Mouse (Mus musculus) hindbrain, embryonic 10.5 days (tissue): ENCODE results near the gene Asic4. TPM values are rescaled to one million over a fixed set of nuclear protein-coding genes. Genes with fewer than 3 reads are reported as not detected.
A peak's percentile ranks its signal among the peaks of the same experiment; 100 is the strongest.

ENCODE experiments used
- DNase-seq: peaks from one replicate; pipeline ENCODE4 v3.0.0-alpha.2; 2017; ENCODE audit warnings: low spot score
- H3K27ac ChIP-seq: fragments of 300-500 bp; sonication (generic); 2 replicates; pipeline ENCODE4 v1.5.1; 2016; ENCODE audit warnings: mild to moderate bottlenecking, moderate library complexity
- H3K27me3 ChIP-seq: fragments of 300-500 bp; sonication (generic); 2 replicates; pipeline ENCODE4 v1.6.1; 2016; ENCODE audit warnings: mild to moderate bottlenecking; ENCODE audit not compliant: poor library complexity, insufficient read depth, severe bottlenecking
- H3K36me3 ChIP-seq: fragments of 300-500 bp; sonication (generic); 2 replicates; pipeline ENCODE4 v1.6.1; 2016; ENCODE audit warnings: mild to moderate bottlenecking, moderate library complexity
- H3K4me1 ChIP-seq: fragments of 300-500 bp; sonication (generic); replicated peaks from 2 replicates; pipeline ENCODE4 v1.6.1; 2016; ENCODE audit warnings: mild to moderate bottlenecking
- H3K4me3 ChIP-seq: fragments of 300-500 bp; sonication (generic); 2 replicates; pipeline ENCODE4 v1.5.1; 2016; ENCODE audit warnings: mild to moderate bottlenecking, moderate library complexity
- H3K9me3 ChIP-seq: fragments of 300-500 bp; sonication (generic); 2 replicates; pipeline ENCODE4 v1.6.1; 2016; ENCODE audit warnings: mild to moderate bottlenecking, moderate library complexity
- WGBS: fragments of 180-500 bp; shearing (Covaris S2); methylation state at CpG from one replicate; pipeline ENCODE4 v1.1.7; 2016; 5-methylcytosine and 5-hydroxymethylcytosine counted together
- polyA plus RNA-seq: library from polyadenylated mRNA; unstranded; fragments of >200 nt; fragmentation: Nextera tagmentation; extraction: Ambion mirVana; gene quantifications from 2 replicates; pipeline ENCODE4 v1.2.1, GENCODE M21; 2016

Asic4 gene
- polyA plus RNA-seq, 1 experiment from 2014 or later = 9.3 TPM

GRCm38 (mm10) chr1:75478916-75479634 lies 28.8 kb downstream of the Asic4 start, which contains the start of the genes Chpf and Tmem198:
Gene Chpf (minus strand): TSS chr1:75479307.
Gene Tmem198 (plus strand): TSS chr1:75479532.
- peak within 1 kb of the TSS; percentile 88 for H3K4me3 ChIP-seq
- peaks cover 67% of the 10 kb centered on the region for H3K27me3 ChIP-seq
- H3K4me1 ChIP-seq = peaks cover 52% of the 10 kb centered on the region
- H3K27ac ChIP-seq = peak within 1 kb of the TSS; percentile 89
- under 1% methylated on average over 76 of the region's 76 CpGs for WGBS
- no peaks in the 10 kb centered on the region for H3K9me3 ChIP-seq
- H3K36me3 ChIP-seq = peaks cover 43% of the 10 kb centered on the region
- DNase-seq = peak; percentile 99

GRCm38 (mm10) chr1:75479635-75479989 lies 29.4 kb downstream of the Asic4 start:
- peaks cover 43% of the 10 kb centered on the region for H3K36me3 ChIP-seq
- H3K27me3 ChIP-seq = peaks cover 70% of the 10 kb centered on the region
- WGBS = under 1% methylated on average over 24 of the region's 24 CpGs
- peak overlapping the region; percentile 89 for H3K27ac ChIP-seq
- no peak for DNase-seq
- H3K4me3 ChIP-seq = peak overlapping the region; percentile 88
- peaks cover 50% of the 10 kb centered on the region for H3K4me1 ChIP-seq
- no peaks in the 10 kb centered on the region for H3K9me3 ChIP-seq

DNA sequence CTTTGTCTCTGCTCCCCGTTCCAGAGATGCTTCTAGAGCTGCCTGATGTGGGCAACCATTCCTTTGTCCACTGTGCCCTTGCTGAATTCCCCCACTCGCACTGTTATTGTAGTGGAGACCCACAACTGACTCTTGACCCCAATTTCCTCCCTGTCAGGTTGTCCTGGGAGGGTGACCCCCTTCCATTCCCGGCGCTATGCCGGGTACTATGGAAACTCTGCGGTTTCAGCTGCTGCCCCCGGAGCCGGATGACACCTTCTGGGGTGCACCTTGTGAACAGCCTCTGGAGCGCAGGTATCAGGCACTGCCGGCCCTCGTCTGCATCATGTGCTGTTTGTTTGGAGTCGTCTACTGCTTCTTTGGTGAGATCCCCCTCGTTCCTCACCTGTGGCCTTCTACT lies 29.8 kb downstream of the Asic4 start:
- no peak for DNase-seq
- Histone ChIP-seq H3K27me3 (peaks cover 71% of the 10 kb centered on the region), H3K9me3 (no peaks in the 10 kb centered on the region), H3K4me1 (peaks cover 46% of the 10 kb centered on the region), H3K27ac (peak overlapping the region; percentile 89), H3K4me3 (peak overlapping the region; percentile 88), H3K36me3 (peaks cover 43% of the 10 kb centered on the region)
- 16% methylated on average over 13 of the region's 13 CpGs for WGBS

DNA sequence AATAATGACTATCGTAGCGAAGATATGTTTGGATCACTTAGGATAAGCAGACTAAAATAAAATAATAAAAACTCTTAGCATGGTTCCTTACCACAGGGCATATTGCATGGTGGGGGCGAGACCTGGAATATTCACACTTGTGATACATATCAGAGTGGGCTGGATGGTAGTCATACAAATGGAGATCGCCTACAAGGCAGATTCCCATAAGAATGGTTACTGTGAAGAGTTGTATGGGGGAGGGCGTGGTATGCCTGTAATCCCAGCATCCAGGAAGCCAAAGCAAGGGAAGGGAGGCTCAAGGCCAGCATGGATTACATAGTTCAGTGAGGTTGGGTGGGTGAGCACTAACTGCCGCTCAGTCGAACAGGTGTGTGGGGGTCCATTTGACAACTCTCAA lies 30.5 kb downstream of the Asic4 start:
- 83% methylated on average over 7 of the region's 7 CpGs for WGBS
- Histone ChIP-seq H3K4me1 (peaks cover 45% of the 10 kb centered on the region), H3K27me3 (peaks cover 71% of the 10 kb centered on the region), H3K9me3 (no peaks in the 10 kb centered on the region), H3K4me3 (peak overlapping the region; percentile 88; the same call in 1 of the 2 replicates), H3K36me3 (peaks cover 43% of the 10 kb centered on the region), H3K27ac (no peak overlapping the region)
- DNase-seq = no peak

GRCm38 (mm10) chr1:75486561-75486960 lies 36.3 kb downstream of the Asic4 start:
- Histone ChIP-seq H3K27me3 (peaks cover 100% of the 10 kb centered on the region), H3K4me1 (peaks cover 34% of the 10 kb centered on the region), H3K9me3 (no peaks in the 10 kb centered on the region), H3K27ac (no peak overlapping the region), H3K36me3 (peaks cover 43% of the 10 kb centered on the region), H3K4me3 (peak overlapping the region; percentile 66)
- 5% methylated on average over 24 of the region's 24 CpGs for WGBS
- DNase-seq = no peak

GRCm38 (mm10) chr1:75487040-75487404 lies 36.8 kb downstream of the Asic4 start:
- WGBS = 1% methylated on average over 13 of the region's 13 CpGs
- Histone ChIP-seq H3K36me3 (peaks cover 43% of the 10 kb centered on the region), H3K4me1 (peaks cover 34% of the 10 kb centered on the region), H3K27me3 (peaks cover 100% of the 10 kb centered on the region), H3K9me3 (no peaks in the 10 kb centered on the region), H3K27ac (no peak overlapping the region; the same call in 1 of the 2 replicates), H3K4me3 (peak overlapping the region; percentile 66)
- peak; percentile 28 for DNase-seq

- H3K4me1 ChIP-seq = peaks cover 34% of the 10 kb centered on the region
- H3K9me3 ChIP-seq = no peaks in the 10 kb centered on the region
- peaks cover 41% of the 10 kb centered on the region for H3K36me3 ChIP-seq
- WGBS = under 1% methylated on average over 62 of the region's 62 CpGs
- H3K4me3 ChIP-seq = peak overlapping the region; percentile 66
- peak; percentile 81 for DNase-seq
- no peak overlapping the region; the same call in 1 of the 2 replicates for H3K27ac ChIP-seq
- peaks cover 100% of the 10 kb centered on the region for H3K27me3 ChIP-seq
These were observed 37.3 kb downstream of the Asic4 start for GRCm38 (mm10) chr1:75487405-75488161.

- DNase-seq = no peak
- H3K27me3 ChIP-seq = peaks cover 86% of the 10 kb centered on the region
- no peak overlapping the region for H3K4me3 ChIP-seq
- H3K36me3 ChIP-seq = peaks cover 17% of the 10 kb centered on the region
- peaks cover 34% of the 10 kb centered on the region for H3K4me1 ChIP-seq
- no peak overlapping the region for H3K27ac ChIP-seq
- WGBS = 81% methylated on average over 34 of the region's 34 CpGs
- H3K9me3 ChIP-seq = no peaks in the 10 kb centered on the region
These were observed 40.7 kb downstream of the Asic4 start for GRCm38 (mm10) chr1:75490785-75491551.

- no peak overlapping the region for H3K4me3 ChIP-seq
- no peak for DNase-seq
- H3K27me3 ChIP-seq = peaks cover 74% of the 10 kb centered on the region
- 35% methylated on average over 24 of the region's 24 CpGs for WGBS
- peaks cover 16% of the 10 kb centered on the region for H3K4me1 ChIP-seq
- H3K27ac ChIP-seq = no peak overlapping the region
- no peaks in the 10 kb centered on the region for H3K9me3 ChIP-seq
- H3K36me3 ChIP-seq = peaks cover 33% of the 10 kb centered on the region
These were observed 42.4 kb downstream of the Asic4 start for GRCm38 (mm10) chr1:75492579-75493170.

GRCm38 (mm10) chr1:75494878-75495548 lies 44.8 kb downstream of the Asic4 start:
- peaks cover 57% of the 10 kb centered on the region for H3K36me3 ChIP-seq
- H3K9me3 ChIP-seq = no peaks in the 10 kb centered on the region
- WGBS = 59% methylated on average over 12 of the region's 12 CpGs
- DNase-seq = peak; percentile 56
- no peak overlapping the region for H3K27ac ChIP-seq
- H3K27me3 ChIP-seq = peaks cover 50% of the 10 kb centered on the region
- no peak overlapping the region for H3K4me3 ChIP-seq
- peaks cover 10% of the 10 kb centered on the region; the same call in 1 of the 2 replicates for H3K4me1 ChIP-seq

- no peaks in the 10 kb centered on the region for H3K9me3 ChIP-seq
- no peak overlapping the region for H3K27ac ChIP-seq
- peaks cover 24% of the 10 kb centered on the region for H3K27me3 ChIP-seq
- WGBS = 90% methylated on average over 4 of the region's 4 CpGs
- DNase-seq = no peak
- H3K4me3 ChIP-seq = no peak overlapping the region
- peaks cover 82% of the 10 kb centered on the region for H3K36me3 ChIP-seq
- H3K4me1 ChIP-seq = peaks cover 14% of the 10 kb centered on the region
These were observed 48.7 kb downstream of the Asic4 start for GRCm38 (mm10) chr1:75498897-75499296.

DNA sequence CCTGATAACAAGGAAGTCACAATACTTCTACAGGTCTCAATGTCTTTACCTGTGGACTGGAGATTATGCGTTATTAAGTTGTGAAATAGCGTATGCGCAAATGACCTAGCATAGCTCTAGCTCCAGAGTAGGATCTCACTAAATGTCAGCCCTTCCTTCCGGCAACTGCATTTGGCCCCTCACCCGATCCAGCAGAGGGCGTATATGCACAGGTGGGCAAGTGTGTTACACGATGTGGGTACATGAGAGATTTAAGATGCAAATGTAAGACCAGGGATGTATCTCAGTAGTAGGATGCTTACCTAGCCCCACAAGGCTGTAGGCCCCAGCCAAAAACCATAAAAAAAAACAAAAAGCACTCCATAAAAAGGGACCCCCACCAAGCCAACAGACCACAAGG lies 49.2 kb downstream of the Asic4 start:
- H3K4me1 ChIP-seq = peaks cover 17% of the 10 kb centered on the region
- no peaks in the 10 kb centered on the region for H3K9me3 ChIP-seq
- DNase-seq = no peak
- H3K27me3 ChIP-seq = peaks cover 29% of the 10 kb centered on the region
- H3K27ac ChIP-seq = no peak overlapping the region
- H3K4me3 ChIP-seq = no peak overlapping the region
- peaks cover 82% of the 10 kb centered on the region for H3K36me3 ChIP-seq
- WGBS = 85% methylated on average over 7 of the region's 7 CpGs
